Mouse (Mus musculus) v-Abl transformed pro-B cells (cell line): ENCODE measurements around the gene Adgrg1.
"Not testable (repeated sequence)": the region's sequence is repeated elsewhere in the genome, so short reads cannot be mapped to it uniquely, and the experiment has no call there.

ENCODE experiments used
- in situ Hi-C, 2 experiments: fragments of 400-800 bp; cut with MboI; formaldehyde crosslinking; loops; one replicate each; pipeline ENCODE4 v1.15.1; 2025; ENCODE audit not compliant: unreplicated experiment in 2 of 2

Gene Adgrg1

DNA sequence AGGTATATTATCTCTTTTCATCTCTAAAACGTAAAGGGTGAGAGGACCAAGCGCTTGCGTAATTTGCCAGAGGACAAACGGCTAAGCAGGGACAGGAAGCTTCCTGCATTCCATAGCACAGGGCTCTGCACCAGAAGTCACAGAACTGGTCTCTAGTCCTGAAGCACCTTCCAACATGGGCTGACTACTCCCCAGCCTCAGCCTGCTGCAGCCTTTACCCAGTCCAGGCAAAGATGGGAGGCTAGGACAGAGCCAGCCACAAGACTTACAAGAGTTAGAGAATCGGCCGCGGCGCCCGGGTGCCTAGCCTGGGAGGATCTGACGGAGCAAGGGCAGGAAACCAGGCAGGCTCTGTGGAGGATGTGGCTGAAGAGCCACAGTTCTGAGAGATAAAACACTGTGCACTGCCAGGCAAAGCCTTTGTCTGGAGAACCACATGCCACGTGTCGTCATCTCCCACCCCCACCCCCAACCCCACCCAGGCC is 45.8 kb downstream of the Adgrg1 start:
- in situ Hi-C loops, result loop anchor here (5.0 kb wide), 2 partner anchors 37 to 182 kb away; partner anchors contain the start of genes Drc7 (in 1 of the 2) and Kifc3 (in 1 of the 2)

DNA sequence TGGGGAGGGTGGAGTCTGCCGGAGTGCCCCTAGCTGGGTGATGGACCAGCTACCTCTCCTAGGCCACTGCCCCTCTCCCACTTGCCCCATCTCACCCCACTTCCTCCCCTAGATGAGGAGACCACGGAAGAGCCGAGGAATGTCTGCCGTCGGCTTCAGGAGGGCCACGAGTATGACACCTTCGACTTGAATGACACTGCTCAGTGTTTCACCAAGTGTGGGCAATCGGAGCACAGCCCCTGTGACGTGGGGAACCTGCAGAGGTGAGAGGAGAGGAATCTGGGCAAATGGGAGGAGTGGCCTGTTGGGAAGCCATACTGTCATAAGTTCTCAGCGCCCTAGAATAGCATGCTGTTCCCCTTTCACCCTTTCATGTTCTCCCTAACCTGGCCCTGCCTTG is 46.3 kb downstream of the Adgrg1 start:
- in situ Hi-C loops, result loop anchor here (5.0 kb wide), 2 partner anchors 36 to 181 kb away; partner anchors contain the start of genes Drc7 (in 1 of the 2) and Kifc3 (in 1 of the 2)

DNA sequence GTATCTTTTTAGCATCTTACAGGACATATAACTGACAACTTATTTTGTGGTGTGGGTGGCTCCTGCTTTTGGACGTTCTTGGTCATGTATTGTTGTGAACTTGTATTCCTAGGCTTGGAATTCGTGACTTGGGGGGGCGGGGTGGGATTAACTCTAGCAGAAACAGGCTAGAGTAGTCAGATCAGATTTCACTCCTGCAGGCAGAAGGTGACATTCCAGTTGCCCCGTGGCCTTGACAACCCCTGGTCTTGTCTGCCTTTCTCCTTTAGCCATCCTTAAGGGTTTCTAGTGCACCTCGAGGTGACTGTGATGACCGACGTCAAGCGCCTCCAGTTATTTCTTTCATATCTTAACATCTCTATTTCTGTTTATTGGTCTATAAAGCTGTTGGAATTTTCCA is 48.6 kb downstream of the Adgrg1 start:
- in situ Hi-C loops, result loop anchor here (5.0 kb wide), 2 partner anchors 34 to 179 kb away; partner anchors contain the start of genes Drc7 (in 1 of the 2) and Kifc3 (in 1 of the 2)

DNA sequence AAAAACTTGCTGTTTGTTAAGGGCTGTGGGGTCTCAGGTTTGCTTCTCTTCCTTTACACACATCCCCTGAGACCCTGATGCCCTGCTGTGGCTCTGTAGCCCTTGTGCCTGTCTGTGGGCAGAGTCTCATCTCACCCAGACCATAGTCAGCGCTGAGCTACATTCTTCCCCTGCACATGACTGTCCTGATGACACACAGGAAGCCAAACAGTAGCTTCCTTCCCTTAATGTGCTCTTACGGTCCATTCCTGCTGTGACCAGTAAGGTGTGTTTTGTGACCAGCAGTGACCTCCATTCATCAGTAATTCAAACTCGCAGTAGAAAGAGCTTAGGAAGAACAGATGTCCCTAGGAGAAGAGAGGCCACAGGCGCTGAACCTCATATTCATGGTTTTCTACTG is 49.8 kb downstream of the Adgrg1 start:
- in situ Hi-C loops, result loop anchor here (5.0 kb wide), 2 partner anchors 33 to 178 kb away; partner anchors contain the start of genes Drc7 (in 1 of the 2) and Kifc3 (in 1 of the 2)

DNA sequence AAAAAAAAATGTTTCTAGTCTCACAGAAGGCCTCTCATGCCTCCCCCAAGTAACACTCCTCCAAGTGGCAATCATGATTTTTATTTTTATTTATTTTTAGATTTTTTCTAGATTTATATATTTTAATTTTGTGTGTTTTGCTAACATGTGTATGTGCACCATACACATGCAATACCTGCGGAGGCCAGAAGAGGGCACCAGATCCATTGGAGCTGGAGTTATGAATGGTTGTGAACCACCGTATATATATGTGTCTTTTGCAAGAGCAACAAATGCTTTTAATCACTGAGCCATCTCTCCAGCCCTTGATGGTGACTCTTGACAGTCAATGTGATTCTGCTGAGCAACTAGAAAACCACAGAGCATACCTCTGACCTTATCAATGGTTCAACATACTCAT is 50.9 kb downstream of the Adgrg1 start:
- in situ Hi-C loops, result no loop called here

DNA sequence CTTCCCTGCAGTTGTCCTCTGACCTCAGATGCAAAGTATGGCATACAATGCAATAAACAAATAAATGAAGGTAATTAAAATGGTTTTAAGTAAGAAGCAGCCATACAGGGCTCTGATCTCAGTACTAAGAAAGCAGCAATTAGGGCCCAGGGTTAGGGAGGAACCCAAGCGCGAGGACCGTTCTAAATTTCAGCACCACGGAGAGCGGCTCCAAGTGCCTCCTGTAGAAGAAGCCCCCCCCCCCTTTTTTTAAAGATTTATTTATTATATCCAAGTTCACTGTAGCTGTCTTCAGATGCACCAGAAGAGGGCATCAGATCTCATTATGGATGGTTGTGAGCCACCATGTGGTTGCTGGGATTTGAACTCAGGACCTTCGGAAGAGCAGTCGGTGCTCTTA is 53.8 kb downstream of the Adgrg1 start:
- in situ Hi-C loops, result not testable (repeated sequence)

DNA sequence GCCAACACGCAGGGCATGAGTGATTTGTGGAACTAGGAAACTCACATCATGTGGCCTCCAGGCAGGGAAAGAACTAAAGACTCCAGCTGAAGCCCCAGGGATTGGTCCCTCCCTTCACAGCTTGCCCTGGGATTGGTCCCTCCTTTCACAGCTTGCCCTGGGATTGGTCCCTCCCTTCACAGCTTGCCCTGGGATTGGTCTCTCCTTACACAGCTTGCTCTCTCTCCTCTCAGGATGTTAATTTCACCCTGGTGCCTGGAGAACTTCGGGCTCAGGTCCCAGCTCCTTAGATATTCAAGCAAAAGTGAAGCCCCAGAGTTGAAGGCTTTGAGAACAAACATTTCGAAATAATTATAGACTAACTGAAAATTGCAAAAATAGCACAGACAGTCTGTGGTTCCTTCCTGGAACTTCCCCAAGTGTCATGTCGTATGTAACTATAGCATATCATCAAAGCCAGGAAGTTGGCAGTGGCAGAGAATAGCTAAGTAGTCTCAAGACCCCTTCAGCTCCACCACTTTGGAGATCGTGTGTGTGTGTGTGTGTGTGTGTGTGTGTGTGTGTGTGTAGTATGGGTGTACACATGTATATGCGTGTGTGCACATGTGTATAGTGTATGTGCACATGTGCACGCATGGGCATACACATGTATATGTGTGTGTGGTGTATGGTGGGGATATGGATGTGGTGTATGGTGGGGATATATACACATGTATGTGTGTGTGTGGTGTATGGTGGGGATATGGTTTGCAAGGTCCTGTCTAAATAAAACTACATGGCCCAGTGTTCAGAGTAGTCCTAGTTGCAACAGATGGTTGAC is 62.8 kb downstream of the Adgrg1 start:
- in situ Hi-C loops, result no loop called here

DNA sequence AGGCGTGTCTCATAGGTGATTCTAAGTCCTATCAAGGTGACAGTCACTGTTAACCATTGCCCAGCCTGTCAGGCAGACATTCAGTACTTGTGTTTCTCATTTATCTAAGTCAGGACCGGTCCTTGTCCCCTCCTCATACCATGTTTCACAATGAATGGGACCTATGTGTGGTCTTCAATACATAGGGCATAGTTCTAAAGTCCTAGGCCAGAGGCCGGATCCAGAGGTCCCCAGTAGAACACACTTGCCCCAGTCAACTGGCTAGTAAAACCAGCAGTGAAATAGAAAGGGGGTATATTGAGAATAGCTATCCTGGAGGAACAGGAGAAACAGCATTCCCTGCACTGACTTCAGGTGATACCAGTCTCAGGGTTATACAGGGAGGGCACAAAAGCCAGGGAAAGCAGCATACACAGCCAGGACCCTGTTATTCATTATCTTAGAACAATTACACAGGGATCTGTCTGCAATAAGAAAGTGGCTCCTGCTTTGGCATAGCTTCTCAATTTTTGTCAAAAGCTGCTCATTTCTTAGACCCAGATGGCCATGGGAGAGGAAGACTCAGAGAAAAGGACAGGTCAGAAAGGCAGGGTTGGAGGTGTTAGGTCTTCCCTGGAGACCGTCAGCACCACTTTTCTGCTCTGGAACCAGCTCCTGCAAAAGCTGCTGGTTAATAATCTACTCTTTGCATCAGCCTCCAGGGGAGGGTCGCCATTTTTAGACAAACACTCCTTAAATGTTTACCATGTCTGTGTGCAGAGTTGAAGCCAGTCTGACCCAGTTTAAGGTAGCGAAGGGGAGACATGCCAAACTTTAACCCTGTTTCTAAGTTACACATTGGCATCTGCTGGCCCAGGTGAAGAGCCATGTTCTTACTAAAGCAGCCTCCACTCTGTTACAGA is 67.6 kb downstream of the Adgrg1 start:
- in situ Hi-C loops, result loop anchor here in 1 of 2 experiments (10.0 kb wide), 1 partner anchor 687 kb away; no protein-coding TSS in a partner anchor

DNA sequence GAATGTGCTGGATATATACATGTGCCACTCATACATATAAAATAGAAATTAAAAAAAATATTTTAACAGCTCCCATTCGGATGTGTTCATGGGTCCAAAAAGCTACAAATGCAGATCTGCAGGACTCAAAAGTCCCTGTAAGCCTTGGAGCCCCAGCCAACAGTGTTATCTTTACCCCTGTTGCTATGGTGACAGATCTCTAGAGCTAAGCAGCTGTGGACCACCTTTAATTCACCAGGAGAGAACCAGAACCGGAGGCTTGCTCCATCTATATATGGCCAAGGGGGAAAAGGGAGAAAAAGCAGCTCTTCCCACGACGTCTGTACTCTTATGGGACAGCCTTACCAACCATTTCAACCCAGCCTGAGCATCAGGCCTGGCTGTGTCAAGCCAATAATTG is 70.3 kb downstream of the Adgrg1 start:
- in situ Hi-C loops, result loop anchor here in 1 of 2 experiments (10.0 kb wide), 1 partner anchor 690 kb away; no protein-coding TSS in a partner anchor

DNA sequence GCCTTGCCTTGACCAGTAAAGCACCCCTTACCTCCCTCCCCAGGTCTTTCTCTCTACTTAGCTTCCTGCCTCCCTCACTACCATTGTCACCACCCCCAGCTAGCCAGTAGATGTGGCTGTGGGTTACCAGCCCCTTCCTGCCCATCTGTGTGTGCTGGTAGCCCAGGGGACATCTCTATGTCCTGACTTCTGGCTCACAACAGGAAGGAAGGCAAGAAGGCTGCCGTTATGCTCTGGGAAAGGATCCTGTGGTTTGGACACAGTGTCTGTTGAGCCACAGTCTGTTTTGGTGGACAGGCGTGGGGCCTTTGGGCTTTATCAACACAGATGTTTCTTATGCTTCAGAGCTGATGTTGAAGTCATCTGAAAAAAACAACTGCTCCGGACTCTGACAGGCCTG is 72.4 kb downstream of the Adgrg1 start:
- in situ Hi-C loops, result loop anchor here in 1 of 2 experiments (10.0 kb wide), 1 partner anchor 692 kb away; no protein-coding TSS in a partner anchor

DNA sequence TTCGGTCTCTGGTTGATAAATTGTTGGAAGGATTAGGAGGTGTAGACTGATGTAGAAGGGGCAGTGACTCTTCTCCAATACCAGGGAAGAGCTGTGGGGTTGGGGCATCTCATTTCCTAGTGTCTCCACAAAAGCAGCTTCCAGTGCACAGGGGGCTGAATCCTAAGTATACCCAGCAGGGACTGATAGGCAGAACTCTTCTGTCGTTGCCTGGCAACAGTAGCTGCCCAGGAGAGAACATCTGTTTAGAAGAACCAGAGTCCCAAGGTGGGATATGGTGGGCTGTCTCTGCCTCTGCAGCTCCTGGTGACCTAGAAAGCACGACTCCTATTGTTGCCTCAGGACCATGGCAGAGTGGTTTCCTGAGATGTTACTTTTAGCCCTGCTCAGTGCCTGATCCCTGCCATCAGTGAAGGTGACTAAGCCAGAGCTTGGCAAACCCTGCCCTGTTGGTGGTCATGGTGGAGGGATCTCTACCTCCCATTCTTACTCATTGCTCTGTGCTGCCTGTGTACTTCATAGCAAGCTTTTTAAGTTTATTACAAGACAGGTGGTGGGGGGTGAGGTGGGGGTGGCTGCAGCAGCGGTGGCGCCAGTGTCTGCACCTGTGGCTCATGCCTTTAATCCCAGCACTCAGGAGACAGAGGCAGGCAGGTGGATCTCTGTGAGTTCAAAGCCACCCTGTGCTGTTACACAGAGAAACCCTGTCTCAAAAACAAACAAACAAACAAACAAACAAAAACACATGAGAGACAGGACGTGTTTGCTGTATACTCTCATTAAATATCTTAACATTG is 73.5 kb downstream of the Adgrg1 start:
- in situ Hi-C loops, result loop anchor here in 1 of 2 experiments (10.0 kb wide), 1 partner anchor 693 kb away; no protein-coding TSS in a partner anchor

DNA sequence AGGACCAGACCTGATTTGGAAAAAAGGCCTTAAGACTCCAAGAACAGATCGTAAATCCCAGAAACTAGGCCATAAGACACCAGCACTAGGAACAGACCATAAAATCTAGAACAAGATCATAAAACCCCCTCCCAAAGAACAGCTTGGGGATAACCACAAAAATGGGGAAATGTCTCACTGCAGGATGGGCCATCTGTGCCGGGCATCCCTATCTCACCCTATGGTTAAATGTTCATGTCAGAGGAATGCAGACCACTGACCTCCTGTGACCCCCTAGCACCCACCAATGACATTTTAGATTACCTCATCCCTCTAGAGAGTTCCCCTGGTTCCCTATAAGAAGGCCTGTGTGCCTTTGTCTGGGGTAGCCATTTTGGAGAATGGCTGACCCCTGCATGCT is 75.1 kb downstream of the Adgrg1 start:
- in situ Hi-C loops, result loop anchor here (10.0 to 25.0 kb wide), 2 partner anchors 87 to 695 kb away; partner anchors contain the start of gene Adgrg1 (in 1 of the 2)

DNA sequence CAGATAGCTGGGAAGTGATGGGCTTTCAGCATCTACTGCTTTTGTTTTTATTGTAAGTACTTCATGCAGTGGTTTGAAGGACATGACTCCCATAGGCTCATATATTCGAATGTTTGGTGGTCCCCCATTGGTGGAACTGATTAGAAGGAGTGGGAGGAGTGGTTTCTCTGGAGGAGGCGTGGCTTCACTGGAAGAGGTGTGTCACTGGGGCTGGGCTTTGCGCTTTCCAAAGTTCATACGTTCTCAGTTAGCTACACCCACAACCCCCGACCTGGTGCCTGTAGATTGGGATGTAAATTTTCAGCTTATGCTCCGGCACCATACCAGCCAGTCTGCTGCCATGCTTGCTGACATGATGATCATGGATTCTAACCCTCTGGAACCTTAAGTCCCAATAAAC is 79.9 kb downstream of the Adgrg1 start:
- in situ Hi-C loops, result loop anchor here in 1 of 2 experiments (25.0 kb wide), 1 partner anchor 92 kb away; the partner anchor contains the start of gene Adgrg1

DNA sequence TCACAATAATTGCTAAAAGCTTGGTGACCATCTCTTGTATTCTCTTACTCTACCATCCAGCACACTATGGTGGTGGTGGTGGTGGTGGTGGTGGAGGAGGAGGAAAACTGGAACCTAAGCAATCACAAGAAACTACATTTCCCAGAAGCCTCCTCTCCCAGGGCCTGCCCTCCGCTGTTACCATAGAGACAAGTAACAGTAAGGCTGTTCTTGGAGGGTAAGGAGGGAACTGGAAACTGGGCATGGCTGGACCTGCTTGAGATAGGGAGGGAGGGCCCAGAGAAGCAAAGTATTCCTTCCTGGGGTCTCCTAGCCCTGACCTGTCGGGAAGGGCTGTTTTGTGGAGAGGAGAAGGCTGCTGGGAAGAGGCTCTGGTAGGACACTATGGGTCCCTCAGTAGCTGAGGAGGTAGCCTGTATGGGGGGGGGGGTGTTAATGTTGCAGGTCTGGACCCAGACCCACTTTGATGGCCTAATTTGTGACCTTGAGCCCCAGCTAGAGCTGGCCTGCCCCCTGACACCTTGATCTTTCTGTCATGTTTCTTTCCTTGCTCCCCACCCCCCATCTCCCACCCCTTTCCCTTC is 80.5 kb downstream of the Adgrg1 start, which contains the start of gene Drc7:
Drc7 (plus strand) TSS at position 177 of the 584 bp plus-strand sequence.
- in situ Hi-C loops, result loop anchor here (5.0 to 25.0 kb wide), 3 partner anchors 33 to 103 kb away; partner anchors contain the start of gene Adgrg1 (in 1 of the 2)

DNA sequence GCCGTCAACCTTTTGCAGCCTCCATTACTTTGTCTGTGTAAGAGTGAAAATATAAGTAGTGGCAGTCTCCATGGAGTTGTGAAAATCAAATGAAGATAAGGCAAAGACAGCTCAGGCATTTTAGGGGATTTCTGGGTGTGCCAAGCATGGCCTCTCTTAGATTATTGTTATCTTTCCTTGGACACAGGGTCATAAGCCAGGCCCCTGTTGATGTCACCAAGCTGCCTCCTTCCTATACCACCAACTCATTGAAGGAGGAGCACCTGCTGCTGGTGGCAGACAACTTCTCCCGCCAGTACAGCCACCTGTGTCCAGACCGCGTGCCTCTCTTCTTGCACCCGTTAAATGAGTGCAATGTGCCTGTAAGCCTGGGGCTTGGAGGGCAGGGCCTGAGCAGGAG is 81.9 kb downstream of the Adgrg1 start:
- in situ Hi-C loops, result loop anchor here (5.0 to 25.0 kb wide), 3 partner anchors 34 to 104 kb away; partner anchors contain the start of gene Adgrg1 (in 1 of the 2)

DNA sequence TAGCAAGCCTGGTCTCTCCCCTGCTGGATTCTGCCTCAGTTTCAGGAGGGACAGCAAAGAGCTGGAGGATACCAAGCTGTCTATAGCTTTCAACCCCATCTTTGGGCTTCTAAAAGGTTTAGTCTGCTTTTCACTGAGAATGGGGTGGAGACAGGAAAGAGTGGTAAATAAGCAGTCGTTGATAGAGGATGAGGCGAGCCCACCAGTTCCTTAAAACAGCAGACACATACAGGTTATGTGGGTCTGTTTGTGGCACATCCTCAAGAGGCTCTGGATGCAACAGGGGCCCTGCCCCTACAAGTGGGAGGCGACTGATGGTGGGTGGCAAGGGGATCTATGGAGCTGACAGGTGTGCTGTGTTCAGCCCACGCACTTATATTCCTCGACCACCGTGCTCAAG is 84.1 kb downstream of the Adgrg1 start:
- in situ Hi-C loops, result loop anchor here (5.0 to 25.0 kb wide), 3 partner anchors 36 to 106 kb away; partner anchors contain the start of gene Adgrg1 (in 1 of the 2)

DNA sequence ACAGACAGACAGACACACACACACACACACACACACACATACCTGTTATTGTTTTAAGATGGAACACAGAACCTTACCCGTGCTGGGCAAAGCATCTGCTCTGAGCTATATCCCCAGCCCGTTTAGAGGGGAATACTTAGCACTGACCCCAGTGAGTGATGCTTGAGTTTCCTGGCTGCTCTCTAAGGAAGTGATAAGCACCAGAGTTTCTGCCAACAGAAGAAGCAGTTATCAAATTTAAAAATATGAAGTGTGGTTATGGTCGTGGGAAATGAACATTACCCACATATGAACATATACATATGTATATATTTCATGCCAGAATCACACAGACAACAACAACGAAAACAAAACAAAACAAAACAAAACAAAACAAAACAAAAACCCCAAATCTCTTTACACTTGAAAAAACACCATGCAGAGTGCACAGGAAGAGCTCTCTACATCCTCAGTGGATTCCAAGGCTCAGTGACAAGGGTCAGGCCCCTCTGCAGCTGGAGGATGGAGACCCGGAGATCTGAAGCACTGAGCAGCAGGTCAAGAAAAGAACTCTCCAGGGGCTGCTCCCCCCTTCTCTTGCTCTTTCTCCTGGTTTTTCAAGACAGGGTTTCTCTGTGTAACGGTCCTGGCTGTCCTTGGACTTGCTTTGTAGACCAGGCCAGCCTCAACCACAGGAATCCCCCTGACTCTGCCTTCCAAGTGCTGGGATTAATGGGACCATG is 85.4 kb downstream of the Adgrg1 start:
- in situ Hi-C loops, result loop anchor here (5.0 to 25.0 kb wide), 3 partner anchors 38 to 108 kb away; partner anchors contain the start of gene Adgrg1 (in 1 of the 2)
